Mouse (Mus musculus) heart, embryonic 12.5 days (tissue): ENCODE measurements at regions not wholly inside any gene's neighbourhood (a gene's known extent, or its start where the extent isn't known, plus 50 kb on each side); places are given as distances from the start of the nearest gene placed in this dataset.

Experiments
- ATAC-seq: fragments of 200-750 bp; cut with Nextera tagmentation; 2 replicates; pipeline ENCODE4 v1.8.0; 2017; ENCODE audit warnings: moderate TSS enrichment, moderate library complexity; ENCODE audit not compliant: insufficient number of reproducible peaks, low FRiP score
- H3K27ac ChIP-seq: fragments of 300-500 bp; sonication (generic); 2 replicates; pipeline ENCODE4 v1.5.1; 2016; ENCODE audit warnings: mild to moderate bottlenecking, moderate library complexity; ENCODE audit not compliant: poor library complexity, severe bottlenecking
- H3K27me3 ChIP-seq: fragments of 300-500 bp; sonication (generic); replicated peaks from 2 replicates; pipeline ENCODE4 v1.6.1; 2016; ENCODE audit warnings: mild to moderate bottlenecking, moderate library complexity
- H3K36me3 ChIP-seq: fragments of 300-500 bp; sonication (generic); 2 replicates; pipeline ENCODE4 v1.6.1; 2016; ENCODE audit warnings: mild to moderate bottlenecking, moderate library complexity
- H3K4me1 ChIP-seq: fragments of 300-500 bp; sonication (generic); replicated peaks from 2 replicates; pipeline ENCODE4 v1.6.1; 2016; ENCODE audit warnings: mild to moderate bottlenecking
- H3K4me2 ChIP-seq: fragments of 300-500 bp; sonication (generic); 2 replicates; pipeline ENCODE4 v1.6.1; 2016; ENCODE audit warnings: mild to moderate bottlenecking, moderate library complexity
- H3K4me3 ChIP-seq: fragments of 300-500 bp; sonication (generic); 2 replicates; pipeline ENCODE4 v1.5.1; 2016; ENCODE audit warnings: mild to moderate bottlenecking
- H3K9ac ChIP-seq: fragments of 300-500 bp; sonication (generic); 2 replicates; pipeline ENCODE4 v1.6.1; 2016; ENCODE audit warnings: mild to moderate bottlenecking, moderate library complexity
- H3K9me3 ChIP-seq: fragments of 300-500 bp; sonication (generic); replicated peaks from 2 replicates; pipeline ENCODE4 v1.6.1; 2016; ENCODE audit warnings: mild to moderate bottlenecking, moderate library complexity
- WGBS: fragments of 180-500 bp; shearing (Covaris S2); methylation state at CpG from one replicate; pipeline ENCODE4 v1.1.7; 2016; 5-methylcytosine and 5-hydroxymethylcytosine counted together

GRCm38 (mm10) chr4:33737337-33737736 lies 187.1 kb upstream of the Cnr1 start:
- Histone ChIP-seq H3K9me3 (no peaks in the 10 kb centered on the region), H3K4me2 (no peak overlapping the region), H3K9ac (no peak overlapping the region), H3K27me3 (no peaks in the 10 kb centered on the region), H3K27ac (no peak overlapping the region), H3K36me3 (no peaks in the 10 kb centered on the region), H3K4me1 (peaks cover 28% of the 10 kb centered on the region), H3K4me3 (no peak overlapping the region)
- WGBS = 49% methylated on average over 1 of the region's 1 CpGs
- no peak for ATAC-seq

- under 1% methylated on average over 8 of the region's 8 CpGs for WGBS
- H3K27ac ChIP-seq = no peak overlapping the region
- no peaks in the 10 kb centered on the region for H3K36me3 ChIP-seq
- no peaks in the 10 kb centered on the region for H3K27me3 ChIP-seq
- peaks cover 23% of the 10 kb centered on the region for H3K4me1 ChIP-seq
- H3K4me2 ChIP-seq = peak overlapping the region; percentile 42
- H3K9ac ChIP-seq = no peak overlapping the region
- H3K4me3 ChIP-seq = no peak overlapping the region
- ATAC-seq = peak; percentile 42; the same call in 1 of the 2 replicates
- no peaks in the 10 kb centered on the region for H3K9me3 ChIP-seq
Observed at GRCm38 (mm10) chr4:33737859-33738417, 186.5 kb upstream of the Cnr1 start.

GRCm38 (mm10) chr4:33739211-33739904 lies 185.0 kb upstream of the Cnr1 start:
- no peaks in the 10 kb centered on the region for H3K27me3 ChIP-seq
- peaks cover 23% of the 10 kb centered on the region for H3K4me1 ChIP-seq
- no peak overlapping the region for H3K9ac ChIP-seq
- no peak overlapping the region for H3K4me3 ChIP-seq
- WGBS = 81% methylated on average over 8 of the region's 8 CpGs
- H3K9me3 ChIP-seq = no peaks in the 10 kb centered on the region
- no peaks in the 10 kb centered on the region for H3K36me3 ChIP-seq
- no peak for ATAC-seq
- H3K27ac ChIP-seq = no peak overlapping the region
- H3K4me2 ChIP-seq = no peak overlapping the region

GRCm38 (mm10) chr4:33740982-33741381 lies 183.4 kb upstream of the Cnr1 start:
- Histone ChIP-seq H3K4me2 (no peak overlapping the region), H3K9me3 (no peaks in the 10 kb centered on the region), H3K27ac (no peak overlapping the region), H3K4me3 (no peak overlapping the region), H3K36me3 (no peaks in the 10 kb centered on the region), H3K27me3 (no peaks in the 10 kb centered on the region), H3K9ac (no peak overlapping the region), H3K4me1 (peaks cover 9% of the 10 kb centered on the region)
- 79% methylated on average over 12 of the region's 12 CpGs for WGBS
- no peak for ATAC-seq

- 78% methylated on average over 3 of the region's 3 CpGs for WGBS
- no peaks in the 10 kb centered on the region for H3K9me3 ChIP-seq
- no peaks in the 10 kb centered on the region for H3K27me3 ChIP-seq
- H3K4me3 ChIP-seq = no peak overlapping the region
- no peak overlapping the region for H3K4me2 ChIP-seq
- no peak for ATAC-seq
- no peak overlapping the region for H3K9ac ChIP-seq
- no peaks in the 10 kb centered on the region for H3K4me1 ChIP-seq
- H3K27ac ChIP-seq = no peak overlapping the region
- H3K36me3 ChIP-seq = no peaks in the 10 kb centered on the region
Observed at GRCm38 (mm10) chr4:33745180-33745579, 179.2 kb upstream of the Cnr1 start.

DNA sequence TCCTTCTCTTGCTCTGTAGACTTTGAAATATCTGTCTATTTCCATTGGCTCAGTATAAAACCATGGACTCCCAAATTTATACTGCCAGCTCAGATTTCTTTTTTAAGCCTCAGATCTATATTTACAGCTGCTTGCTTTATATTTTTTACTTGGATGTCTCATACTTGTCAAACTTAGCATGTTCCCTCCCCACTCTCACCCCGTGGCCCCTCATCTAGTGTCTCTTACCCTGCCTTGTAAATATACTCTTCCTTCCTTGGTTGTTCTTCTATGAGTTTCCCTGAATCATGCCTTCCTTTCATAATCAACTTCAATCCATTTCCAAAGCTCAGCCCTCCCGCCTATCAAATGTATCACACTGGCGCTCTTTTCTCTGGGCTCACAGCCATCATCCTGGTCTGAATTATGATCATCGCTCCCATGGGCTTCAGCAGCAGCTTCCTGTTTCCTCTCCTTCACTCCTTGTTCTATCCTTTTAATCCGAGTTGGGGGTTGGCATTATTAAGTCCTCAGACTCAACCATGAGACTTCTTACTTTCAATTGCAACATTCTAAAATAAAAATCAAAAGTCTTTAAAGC lies 177.0 kb upstream of the Cnr1 start:
- no peak overlapping the region for H3K27ac ChIP-seq
- no peak overlapping the region for H3K4me3 ChIP-seq
- no peaks in the 10 kb centered on the region for H3K4me1 ChIP-seq
- H3K27me3 ChIP-seq = no peaks in the 10 kb centered on the region
- no peak overlapping the region for H3K4me2 ChIP-seq
- no peak overlapping the region for H3K9ac ChIP-seq
- no peaks in the 10 kb centered on the region for H3K36me3 ChIP-seq
- WGBS = 79% methylated on average over 5 of the region's 5 CpGs
- H3K9me3 ChIP-seq = no peaks in the 10 kb centered on the region
- no peak for ATAC-seq

DNA sequence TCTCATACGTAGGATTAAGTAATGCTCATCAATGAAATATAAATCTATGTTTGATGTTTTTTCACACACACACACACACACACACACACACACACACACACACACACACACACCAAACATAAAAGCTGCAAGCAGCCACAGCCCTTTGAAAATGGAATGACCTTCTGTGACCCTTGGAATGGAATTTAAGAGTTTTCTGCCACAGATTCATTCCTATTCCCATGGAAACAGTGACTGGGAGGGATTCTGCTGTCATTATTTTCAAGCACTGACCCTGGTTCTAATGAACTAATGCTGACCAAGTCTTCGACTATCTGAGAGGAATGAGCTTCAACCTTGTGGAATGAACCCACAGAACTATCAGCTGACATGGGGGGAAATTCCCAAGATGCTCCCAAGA lies 156.7 kb upstream of the Cnr1 start:
- WGBS = 73% methylated on average over 2 of the region's 2 CpGs
- Histone ChIP-seq H3K4me3 (no peak overlapping the region), H3K27me3 (no peaks in the 10 kb centered on the region), H3K4me2 (no peak overlapping the region), H3K36me3 (no peaks in the 10 kb centered on the region), H3K9me3 (0 out of 2 replicates have a peak, but pooled peaks cover 2% of the 10 kb centered on the region), H3K27ac (no peak overlapping the region), H3K4me1 (no peaks in the 10 kb centered on the region), H3K9ac (no peak overlapping the region)
- no peak for ATAC-seq

- no peaks in the 10 kb centered on the region for H3K36me3 ChIP-seq
- 79% methylated on average over 4 of the region's 4 CpGs for WGBS
- ATAC-seq = no peak
Observed at GRCm38 (mm10) chr4:33786027-33786426, 138.4 kb upstream of the Cnr1 start.

DNA sequence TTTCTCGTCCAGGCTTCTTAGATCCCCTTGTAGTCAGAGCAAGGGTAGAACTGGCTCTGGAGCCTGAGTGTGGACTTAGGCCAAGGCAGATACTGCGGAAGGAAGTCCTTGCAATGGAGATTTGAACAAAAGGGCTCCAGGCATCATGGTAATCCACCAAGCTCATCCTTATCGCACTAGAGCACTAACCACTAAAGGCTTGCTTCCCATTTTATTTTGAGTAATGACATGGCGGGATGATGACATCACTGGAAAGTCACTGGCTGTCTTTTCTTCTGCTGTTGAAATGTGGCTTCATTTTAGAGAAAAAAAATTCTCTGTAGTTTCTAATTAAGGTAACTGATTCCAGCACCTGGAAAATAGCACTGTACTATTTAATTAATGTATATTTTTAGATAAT lies 137.4 kb upstream of the Cnr1 start:
- WGBS = 85% methylated on average over 4 of the region's 4 CpGs
- Histone ChIP-seq H3K27ac (no peak overlapping the region), H3K9ac (no peak overlapping the region), H3K27me3 (no peaks in the 10 kb centered on the region), H3K4me3 (no peak overlapping the region), H3K9me3 (no peaks in the 10 kb centered on the region), H3K36me3 (no peaks in the 10 kb centered on the region), H3K4me2 (no peak overlapping the region), H3K4me1 (no peaks in the 10 kb centered on the region)
- ATAC-seq = no peak

More at GRCm38 (mm10) chr4:33786027-33786426, 138.4 kb upstream of the Cnr1 start:
- Histone ChIP-seq H3K9me3 (no peaks in the 10 kb centered on the region), H3K27me3 (no peaks in the 10 kb centered on the region), H3K27ac (no peak overlapping the region), H3K4me3 (no peak overlapping the region), H3K4me1 (no peaks in the 10 kb centered on the region), H3K9ac (no peak overlapping the region), H3K4me2 (no peak overlapping the region)

DNA sequence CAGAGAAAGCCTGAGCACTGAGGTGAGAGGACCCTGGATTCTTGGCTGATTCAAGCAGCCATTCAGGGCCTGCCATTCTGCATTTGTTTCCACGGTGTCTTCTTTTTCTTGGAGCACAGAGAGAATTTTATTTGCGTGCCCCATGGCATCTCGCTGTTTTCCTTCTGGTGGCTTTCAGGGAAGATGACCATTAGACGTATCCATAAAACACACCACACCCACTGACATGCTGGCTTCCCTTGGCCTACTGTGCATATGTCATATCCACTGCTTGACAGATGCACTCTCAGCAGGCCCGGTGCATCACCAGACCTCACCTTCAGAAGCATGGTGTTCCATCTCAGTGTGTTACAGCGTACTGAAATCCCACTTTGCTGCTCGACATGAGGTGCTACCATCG lies 131.0 kb upstream of the Cnr1 start:
- Histone ChIP-seq H3K27me3 (no peaks in the 10 kb centered on the region), H3K9ac (no peak overlapping the region), H3K4me3 (no peak overlapping the region), H3K27ac (no peak overlapping the region), H3K36me3 (no peaks in the 10 kb centered on the region), H3K4me1 (no peaks in the 10 kb centered on the region), H3K4me2 (no peak overlapping the region), H3K9me3 (no peaks in the 10 kb centered on the region)
- WGBS = 90% methylated on average over 8 of the region's 8 CpGs
- ATAC-seq = no peak

GRCm38 (mm10) chr4:33795461-33795860 lies 128.9 kb upstream of the Cnr1 start:
- Histone ChIP-seq H3K9me3 (no peaks in the 10 kb centered on the region), H3K4me2 (no peak overlapping the region), H3K9ac (no peak overlapping the region), H3K27ac (no peak overlapping the region), H3K4me3 (no peak overlapping the region), H3K27me3 (no peaks in the 10 kb centered on the region), H3K4me1 (no peaks in the 10 kb centered on the region), H3K36me3 (no peaks in the 10 kb centered on the region)
- WGBS = 88% methylated on average over 3 of the region's 3 CpGs
- ATAC-seq = no peak
